Mouse (Mus musculus) testis, adult 2 months (tissue): ENCODE results near the gene Lemd1. TPM values are rescaled to one million over a fixed set of nuclear protein-coding genes. Genes with fewer than 3 reads are reported as not detected.

Source experiments
- H3K27ac ChIP-seq: fragments of 200-500 bp; 2 replicates; pipeline ENCODE4 v1.5.1; 2012; ENCODE audit warnings: low read depth, low read length; ENCODE audit not compliant: control insufficient read depth, insufficient read depth
- H3K27me3 ChIP-seq: fragments of 200-500 bp; 2 replicates; pipeline ENCODE4 v1.6.1; 2012; ENCODE audit warnings: mild to moderate bottlenecking, low read length, moderate library complexity; ENCODE audit not compliant: control insufficient read depth, insufficient read depth
- H3K36me3 ChIP-seq: fragments of 200-500 bp; 2 replicates; pipeline ENCODE4 v1.6.1; 2012; ENCODE audit warnings: mild to moderate bottlenecking, low read length; ENCODE audit not compliant: control insufficient read depth, insufficient read depth
- H3K4me1 ChIP-seq: fragments of 200-500 bp; 2 replicates; pipeline ENCODE4 v1.6.1; 2012; ENCODE audit warnings: low read length; ENCODE audit not compliant: control insufficient read depth, insufficient read depth
- H3K4me3 ChIP-seq: fragments of 200-500 bp; 2 replicates; pipeline ENCODE4 v1.5.1; 2012; ENCODE audit warnings: low read depth, mild to moderate bottlenecking, low read length, moderate library complexity, mixed read lengths; ENCODE audit not compliant: control insufficient read depth
- CTCF ChIP-seq: fragments of 200-500 bp; IDR thresholded peaks from 2 replicates; pipeline ENCODE4 v1.5.1; 2012; ENCODE audit warnings: low read depth, mild to moderate bottlenecking, inconsistent platforms, low read length, moderate library complexity; ENCODE audit not compliant: control insufficient read depth, insufficient read depth, insufficient replicate concordance
- POLR2A ChIP-seq: fragments of 200-500 bp; IDR thresholded peaks from 2 replicates; pipeline ENCODE4 v1.6.1; 2012; ENCODE audit warnings: low read depth, mild to moderate bottlenecking, inconsistent platforms, low read length, moderate library complexity; ENCODE audit not compliant: control insufficient read depth
- polyA plus RNA-seq: library from polyadenylated mRNA; depleted of rRNA; stranded (reverse); fragments of >200 nt; gene quantifications from 2 replicates; pipeline ENCODE4 v1.2.3, GENCODE M21; 2012

Lemd1 gene
- polyA plus RNA-seq, 1 experiment = 162 TPM

DNA sequence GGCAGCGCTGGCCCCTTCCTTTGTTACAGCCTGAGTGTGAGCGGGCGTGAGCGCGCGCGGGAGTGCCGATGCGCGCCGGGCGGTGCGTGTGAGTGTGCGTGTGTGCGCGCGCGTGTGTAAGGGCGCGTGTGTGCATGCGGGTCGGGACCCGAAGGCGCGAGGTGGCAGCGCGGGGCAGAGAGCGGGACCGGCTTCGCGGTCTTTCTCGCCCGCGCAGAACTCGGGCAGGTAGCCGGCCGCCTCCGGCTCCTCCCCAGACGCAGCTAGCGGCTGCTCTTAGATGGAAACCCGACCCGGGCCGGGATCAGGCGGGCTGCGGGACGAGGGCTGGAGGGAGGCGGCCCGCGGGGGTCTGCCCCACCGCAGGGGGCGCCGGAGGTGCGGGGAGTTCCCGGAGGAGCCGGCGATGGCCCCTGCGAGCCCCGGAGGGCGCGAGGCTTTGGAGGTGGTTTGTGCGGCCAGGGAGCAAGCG, 574 bp upstream of the Lemd1 start:
- Histone ChIP-seq H3K4me1 (peaks cover 16% of the 10 kb centered on the region), H3K27ac (no peak overlapping the region), H3K27me3 (peaks cover 7% of the 10 kb centered on the region; the same call in 1 of the 2 replicates), H3K4me3 (peak overlapping the region; percentile 82), H3K36me3 (no peaks in the 10 kb centered on the region)
- TF ChIP-seq CTCF (no peak), POLR2A (no peak)

DNA sequence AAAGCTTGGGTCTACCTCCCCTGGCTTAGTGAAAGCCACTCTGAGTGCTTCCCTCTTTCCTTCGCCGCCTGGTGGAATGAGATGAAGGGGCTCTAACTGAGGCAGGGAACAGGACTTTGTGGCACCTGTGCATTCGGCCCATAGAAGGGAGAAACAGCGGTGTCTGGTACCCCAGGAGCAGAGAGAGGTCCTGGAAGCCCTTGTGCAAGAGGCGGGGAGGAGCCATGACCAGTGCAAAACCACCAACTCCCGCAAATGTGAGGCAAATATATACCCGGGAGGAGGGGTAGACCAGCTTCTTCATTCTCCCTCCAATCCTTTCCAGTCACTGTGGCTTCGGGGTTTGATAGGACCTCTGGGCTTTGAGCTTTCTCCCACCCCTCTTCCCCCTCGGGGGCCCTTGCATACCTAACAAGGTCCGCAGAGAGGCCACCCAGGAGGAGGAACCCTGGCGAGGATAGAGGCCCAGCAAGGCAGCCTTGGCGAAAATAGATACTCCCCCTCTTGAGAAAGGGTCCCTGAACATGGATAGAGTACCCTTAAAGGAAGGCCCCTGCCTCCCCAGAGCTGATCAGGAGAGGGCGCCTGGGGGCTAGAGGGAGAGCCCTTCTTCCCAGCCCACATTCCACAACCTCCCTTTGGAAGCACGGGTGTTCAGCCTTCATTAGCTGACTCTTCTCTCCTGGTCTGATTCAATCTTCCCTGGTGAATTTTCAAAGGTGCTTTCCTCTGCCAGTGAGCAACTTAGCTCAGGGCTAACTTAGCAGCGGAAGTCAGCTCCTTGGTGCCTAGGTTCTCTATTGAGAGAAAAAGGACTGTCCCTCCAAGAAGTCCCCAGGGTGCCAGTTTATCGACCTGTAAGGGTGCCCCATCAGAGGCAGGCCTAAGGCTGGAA, 802 bp downstream of the Lemd1 start:
- Histone ChIP-seq H3K27ac (no peak overlapping the region), H3K4me3 (no peak overlapping the region; the same call in 1 of the 2 replicates), H3K4me1 (peaks cover 16% of the 10 kb centered on the region), H3K27me3 (peaks cover 7% of the 10 kb centered on the region; the same call in 1 of the 2 replicates), H3K36me3 (no peaks in the 10 kb centered on the region)
- TF ChIP-seq CTCF = no peak

DNA sequence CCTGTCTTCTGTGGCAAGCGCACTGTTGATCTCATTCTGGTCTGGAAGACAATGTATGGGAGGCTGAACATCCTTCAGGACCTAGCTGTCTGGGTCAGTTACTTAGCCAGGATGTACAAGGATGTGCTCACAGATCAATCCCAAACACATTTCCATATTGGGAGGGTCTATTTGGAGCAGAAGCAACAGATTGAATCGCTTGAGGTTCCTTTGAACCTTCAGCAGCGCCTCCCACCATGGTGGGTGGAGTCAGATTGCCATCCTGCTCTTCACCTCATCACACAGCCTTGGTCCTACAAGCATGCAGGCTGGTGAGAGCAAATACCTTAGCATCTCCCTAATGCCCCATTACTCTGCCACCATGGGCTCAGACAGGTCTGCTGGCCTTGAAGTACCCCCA, 2.6 kb downstream of the Lemd1 start:
- Histone ChIP-seq H3K4me3 (no peak overlapping the region), H3K36me3 (no peaks in the 10 kb centered on the region), H3K27me3 (peaks cover 7% of the 10 kb centered on the region; the same call in 1 of the 2 replicates), H3K4me1 (peaks cover 16% of the 10 kb centered on the region), H3K27ac (no peak overlapping the region)
- no peak for TF ChIP-seq CTCF

DNA sequence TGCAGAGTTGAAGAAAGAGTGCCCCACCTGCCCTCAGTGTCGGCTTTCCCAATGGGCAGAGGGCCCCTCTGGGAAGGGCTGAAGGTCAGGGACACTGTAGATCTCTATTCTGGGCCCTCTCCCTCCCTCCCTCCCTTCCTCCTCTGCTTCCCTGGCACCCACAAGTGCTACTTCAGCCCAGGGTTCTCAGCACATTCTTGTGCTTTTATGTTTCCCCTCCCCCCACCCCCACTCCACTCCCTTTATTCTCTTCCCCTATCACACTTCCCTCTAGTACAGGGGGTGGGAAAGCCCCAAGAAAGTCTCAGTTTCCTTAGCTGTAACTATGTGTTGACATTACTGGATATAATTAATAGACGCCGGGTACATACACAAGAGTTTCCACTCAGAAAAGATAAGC, 3.4 kb downstream of the Lemd1 start:
- TF ChIP-seq CTCF = no peak
- TF ChIP-seq POLR2A = no peak
- Histone ChIP-seq H3K27me3 (peaks cover 7% of the 10 kb centered on the region; the same call in 1 of the 2 replicates), H3K27ac (no peak overlapping the region), H3K4me3 (no peak overlapping the region), H3K36me3 (no peaks in the 10 kb centered on the region), H3K4me1 (peaks cover 16% of the 10 kb centered on the region)

DNA sequence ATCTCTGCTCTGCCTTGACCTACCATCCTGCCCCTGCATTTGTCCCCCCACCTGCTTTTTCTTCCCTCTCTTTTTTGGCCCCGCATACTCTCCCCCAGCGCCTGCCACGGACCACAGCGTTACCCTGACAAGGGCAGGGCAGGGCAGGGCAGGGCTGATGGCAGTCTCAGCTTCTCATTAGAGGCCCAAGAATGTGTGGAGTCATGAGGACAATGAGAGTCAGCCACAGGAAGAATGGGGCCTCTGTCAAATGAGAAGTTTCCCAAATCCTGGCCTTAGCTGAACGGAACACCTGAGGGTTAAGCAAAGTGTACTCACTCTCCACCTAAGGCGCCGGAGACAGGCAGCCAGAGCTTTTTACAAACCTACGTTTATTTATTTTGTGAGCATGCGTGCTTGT, 3.9 kb downstream of the Lemd1 start:
- no peaks in the 10 kb centered on the region for H3K36me3 ChIP-seq
- no peak overlapping the region for H3K4me3 ChIP-seq
- H3K27ac ChIP-seq = no peak overlapping the region
- H3K27me3 ChIP-seq = peaks cover 7% of the 10 kb centered on the region; the same call in 1 of the 2 replicates
- H3K4me1 ChIP-seq = peaks cover 11% of the 10 kb centered on the region
- TF ChIP-seq CTCF = no peak
- TF ChIP-seq POLR2A = no peak

DNA sequence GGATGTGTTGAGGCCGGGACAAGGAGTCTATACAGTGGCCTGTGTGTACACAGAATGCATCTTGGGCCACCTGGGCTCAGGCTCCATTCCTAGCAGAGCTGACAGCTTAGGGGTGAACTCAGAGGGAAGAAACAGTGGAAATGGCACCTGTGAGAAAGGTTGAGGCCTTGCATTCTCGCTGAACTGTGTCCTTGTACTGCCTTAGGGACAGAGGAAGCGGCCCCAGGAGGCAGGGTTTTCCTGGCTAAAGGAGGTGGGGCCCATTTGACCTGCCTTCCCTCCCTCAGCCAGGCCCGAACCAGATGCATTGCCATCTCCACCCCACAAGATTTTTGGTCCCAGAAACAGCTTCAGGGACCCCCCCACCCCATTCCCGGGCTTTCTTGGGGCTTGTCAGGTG, 4.5 kb downstream of the Lemd1 start:
- no peaks in the 10 kb centered on the region for H3K36me3 ChIP-seq
- H3K27me3 ChIP-seq = peaks cover 3% of the 10 kb centered on the region; the same call in 1 of the 2 replicates
- no peak overlapping the region for H3K4me3 ChIP-seq
- peaks cover 7% of the 10 kb centered on the region for H3K4me1 ChIP-seq
- H3K27ac ChIP-seq = no peak overlapping the region
- TF ChIP-seq POLR2A (no peak), CTCF (no peak)

DNA sequence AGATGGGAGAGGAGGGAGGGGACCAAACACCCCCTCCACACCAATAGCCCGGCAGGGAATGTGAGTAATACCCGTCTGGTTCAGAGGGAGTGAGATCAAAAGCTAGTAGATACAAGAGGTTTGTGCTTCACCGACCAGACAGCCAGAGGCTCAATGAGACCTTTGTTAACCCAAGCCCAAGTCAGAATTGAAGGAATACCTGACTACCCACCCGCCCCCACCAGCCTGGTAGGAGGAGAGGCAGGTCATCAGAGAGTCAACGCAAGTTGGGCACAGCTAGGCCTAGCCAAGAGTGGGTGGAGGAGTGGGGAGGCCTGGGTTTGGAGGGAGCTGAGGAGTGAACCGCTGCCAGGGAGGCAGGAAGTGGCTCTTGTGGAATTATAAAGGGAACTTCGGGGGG, 5.1 kb downstream of the Lemd1 start:
- 0 out of 2 replicates have a peak, but pooled peaks cover under 1% of the 10 kb centered on the region for H3K27me3 ChIP-seq
- no peaks in the 10 kb centered on the region for H3K36me3 ChIP-seq
- TF ChIP-seq POLR2A (no peak), CTCF (no peak)
- H3K4me3 ChIP-seq = no peak overlapping the region
- H3K4me1 ChIP-seq = peaks cover under 1% of the 10 kb centered on the region
- H3K27ac ChIP-seq = no peak overlapping the region
